Mouse (Mus musculus): ENCODE data around the gene Wdr62. TPM values are rescaled to one million over a fixed set of nuclear protein-coding genes. Genes with fewer than 3 reads are reported as not detected.

Gene Wdr62
- 6.6 and 9.7 TPM in 2 replicates for polyA plus RNA-seq (2016; fragmentation: Nextera tagmentation; extraction: Ambion mirVana)

DNA sequence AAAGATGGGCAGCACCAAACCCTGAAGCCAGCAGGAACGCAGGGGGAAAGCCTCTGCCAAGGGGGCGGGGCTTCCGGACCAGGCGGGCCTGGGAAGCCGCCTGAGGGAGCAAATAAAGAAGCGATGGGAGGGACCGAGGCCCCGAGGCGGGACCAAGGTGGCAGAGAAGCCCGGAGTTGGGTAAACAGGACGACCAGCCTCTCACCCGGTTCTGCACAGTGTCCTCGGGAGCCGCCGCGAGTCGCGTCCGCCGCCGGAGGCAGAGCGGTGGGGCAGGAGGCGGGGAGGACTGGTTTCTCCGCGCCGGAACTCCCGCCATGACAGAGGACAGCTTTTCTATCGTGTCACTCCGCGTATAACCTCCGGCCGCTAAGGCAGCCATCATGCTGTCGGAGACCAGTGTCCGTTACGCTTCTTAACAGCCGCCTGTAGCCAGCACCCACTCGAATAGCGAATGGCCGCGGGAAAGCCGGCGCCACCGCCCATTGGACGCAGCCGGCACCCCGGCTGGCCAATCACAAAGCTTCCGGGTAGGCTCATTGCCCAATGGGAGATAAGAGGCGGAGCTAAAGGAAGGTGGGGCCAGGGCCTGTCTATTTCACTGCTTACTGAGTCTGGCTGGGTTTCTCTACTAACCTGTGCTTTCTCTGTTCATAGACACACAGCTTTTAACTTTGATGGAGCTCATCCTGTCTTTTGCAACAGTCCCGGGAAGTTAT, at the start of gene Wdr62, which contains the start of gene Thap8:
Gene Wdr62 (minus strand): TSS at position 469 of the 719 bp plus-strand sequence.
Gene Thap8 (plus strand): TSS at position 144 of the 719 bp plus-strand sequence.
- WGBS, result under 1% methylated on average over 49 of the region's 49 CpGs
- peaks cover 6% of the 10 kb centered on the region; the same call in 1 of the 2 replicates for H3K4me1 ChIP-seq
- peak within 1 kb of the TSS; percentile 56 for H3K9ac ChIP-seq
- H3K9me3 ChIP-seq, result no peaks in the 10 kb centered on the region
- peak within 1 kb of the TSS; percentile 85 for H3K27ac ChIP-seq
- H3K27me3 ChIP-seq (replicated peaks), result no peaks in the 10 kb centered on the region
- peak within 1 kb of the TSS; percentile 66 for H3K4me3 ChIP-seq
- no peaks in the 10 kb centered on the region; the same call in 1 of the 2 replicates for H3K36me3 ChIP-seq
- peak within 1 kb of the TSS; percentile 92 for H3K4me2 ChIP-seq (replicated peaks)
- ATAC-seq (ENCODE audit: low FRiP score, low read depth), result peak; percentile 96

DNA sequence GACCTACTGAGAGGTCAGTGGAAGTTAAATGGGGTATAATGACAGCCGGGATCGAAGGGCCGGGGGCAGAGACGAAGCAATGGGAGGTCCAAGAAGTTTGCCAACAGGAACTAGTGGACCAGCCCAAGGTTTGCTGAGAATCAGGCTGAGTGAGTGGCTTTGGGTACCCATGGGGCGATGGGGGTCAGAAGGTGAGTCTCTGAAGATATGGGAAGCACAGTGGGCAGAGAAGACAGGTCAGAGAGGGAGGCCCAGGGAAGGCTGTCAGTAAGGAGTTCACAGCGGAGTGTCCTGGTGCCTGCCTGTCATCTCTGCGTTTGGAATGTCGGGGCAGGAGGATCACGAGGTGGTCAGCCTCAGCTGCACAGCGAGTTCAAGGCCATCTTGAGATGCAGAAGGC, 48.2 kb upstream of the Wdr62 start:
- H3K9me3 ChIP-seq, result 0 out of 2 replicates have a peak, but pooled peaks cover 5% of the 10 kb centered on the region
- no peaks in the 10 kb centered on the region for H3K36me3 ChIP-seq
- ATAC-seq (ENCODE audit: low FRiP score, low read depth), result no peak
- H3K4me3 ChIP-seq, result no peak overlapping the region
- 0 out of 2 replicates have a peak, but pooled peaks cover 15% of the 10 kb centered on the region for H3K27me3 ChIP-seq (replicated peaks)
- 27% methylated on average over 10 of the region's 10 CpGs for WGBS
- H3K4me2 ChIP-seq (replicated peaks), result no peak overlapping the region
- no peak overlapping the region for H3K27ac ChIP-seq
- H3K4me1 ChIP-seq, result peaks cover 9% of the 10 kb centered on the region; the same call in 1 of the 2 replicates
- no peak overlapping the region for H3K9ac ChIP-seq

DNA sequence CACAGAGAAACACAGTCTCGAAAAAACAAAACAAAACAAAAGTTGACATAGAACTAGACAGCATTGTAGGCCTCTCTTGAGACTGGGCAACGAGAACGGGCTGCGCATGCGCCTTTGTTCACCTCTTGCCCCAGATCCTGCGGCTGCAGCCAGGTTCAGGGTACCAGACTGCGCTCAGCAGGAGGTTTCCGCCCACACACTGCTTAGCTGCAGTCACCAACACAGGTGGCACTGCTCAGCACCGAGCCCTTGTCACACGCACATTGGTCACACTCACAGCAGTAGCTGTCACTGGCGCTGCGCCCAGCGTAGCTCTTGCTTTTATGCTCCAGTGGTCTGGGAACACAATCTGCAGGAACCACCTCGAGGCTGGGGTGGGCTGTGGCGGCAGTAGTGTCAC, 46.9 kb upstream of the Wdr62 start:
- H3K9ac ChIP-seq, result no peak overlapping the region
- H3K9me3 ChIP-seq, result 0 out of 2 replicates have a peak, but pooled peaks cover 5% of the 10 kb centered on the region
- H3K27me3 ChIP-seq (replicated peaks), result 0 out of 2 replicates have a peak, but pooled peaks cover 15% of the 10 kb centered on the region
- no peak overlapping the region for H3K4me3 ChIP-seq
- no peak overlapping the region for H3K27ac ChIP-seq
- H3K4me1 ChIP-seq, result peaks cover 15% of the 10 kb centered on the region; the same call in 1 of the 2 replicates
- no peaks in the 10 kb centered on the region for H3K36me3 ChIP-seq
- WGBS, result 58% methylated on average over 15 of the region's 15 CpGs
- no peak overlapping the region for H3K4me2 ChIP-seq (replicated peaks)
- no peak for ATAC-seq (ENCODE audit: low FRiP score, low read depth)

DNA sequence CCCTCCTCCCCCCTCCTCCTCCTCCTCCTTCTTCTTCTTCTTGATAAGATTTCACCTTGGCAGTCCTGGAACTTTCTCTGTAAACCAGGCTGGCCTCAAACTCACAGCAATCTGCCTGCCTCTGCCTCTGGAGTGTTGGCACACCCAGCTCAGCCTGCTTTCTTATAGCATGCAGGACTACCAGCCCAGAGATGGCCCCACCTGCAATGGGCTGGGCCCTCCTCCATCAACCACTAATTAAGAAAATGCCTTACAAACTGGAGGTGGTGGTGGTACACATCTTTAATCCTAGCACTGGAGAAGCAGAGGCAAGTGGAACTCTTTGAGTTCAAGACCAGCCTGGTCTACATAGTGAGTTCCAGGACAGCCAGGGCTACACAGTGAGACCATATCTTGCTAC, 46.2 kb upstream of the Wdr62 start:
- H3K4me2 ChIP-seq (replicated peaks), result no peak overlapping the region
- H3K27me3 ChIP-seq (replicated peaks), result 0 out of 2 replicates have a peak, but pooled peaks cover 15% of the 10 kb centered on the region
- H3K9me3 ChIP-seq, result 0 out of 2 replicates have a peak, but pooled peaks cover 5% of the 10 kb centered on the region
- H3K4me1 ChIP-seq, result peaks cover 16% of the 10 kb centered on the region
- no peaks in the 10 kb centered on the region for H3K36me3 ChIP-seq
- no peak overlapping the region for H3K27ac ChIP-seq
- no peak overlapping the region for H3K4me3 ChIP-seq
- no peak for ATAC-seq (ENCODE audit: low FRiP score, low read depth)
- no peak overlapping the region for H3K9ac ChIP-seq

DNA sequence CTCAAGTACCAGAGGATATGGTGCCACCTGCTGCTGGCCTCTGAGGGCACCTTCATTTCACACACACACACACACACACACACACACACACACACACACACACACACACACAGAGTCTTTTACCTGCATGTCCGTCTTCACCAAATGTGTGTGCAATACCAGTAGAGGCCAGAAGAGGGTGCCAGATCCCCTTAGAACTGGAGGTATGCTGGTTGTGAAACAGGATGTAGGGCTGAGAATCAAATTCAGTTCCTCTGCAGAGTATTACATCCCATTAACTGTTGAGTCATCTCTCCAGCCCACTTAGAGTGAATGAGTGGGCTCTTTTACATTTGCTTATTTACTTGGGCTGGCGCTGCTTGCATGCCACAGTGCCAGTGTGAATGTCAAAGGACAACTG, 45.1 kb upstream of the Wdr62 start:
- Histone ChIP-seq H3K27me3 (replicated peaks) (0 out of 2 replicates have a peak, but pooled peaks cover 15% of the 10 kb centered on the region), H3K36me3 (no peaks in the 10 kb centered on the region), H3K9me3 (0 out of 2 replicates have a peak, but pooled peaks cover 5% of the 10 kb centered on the region), H3K4me3 (no peak overlapping the region), H3K27ac (no peak overlapping the region), H3K9ac (no peak overlapping the region), H3K4me2 (replicated peaks) (no peak overlapping the region), H3K4me1 (peaks cover 22% of the 10 kb centered on the region)
- no peak for ATAC-seq (ENCODE audit: low FRiP score, low read depth)
- WGBS, result 42% methylated on average over 2 of the region's 2 CpGs

DNA sequence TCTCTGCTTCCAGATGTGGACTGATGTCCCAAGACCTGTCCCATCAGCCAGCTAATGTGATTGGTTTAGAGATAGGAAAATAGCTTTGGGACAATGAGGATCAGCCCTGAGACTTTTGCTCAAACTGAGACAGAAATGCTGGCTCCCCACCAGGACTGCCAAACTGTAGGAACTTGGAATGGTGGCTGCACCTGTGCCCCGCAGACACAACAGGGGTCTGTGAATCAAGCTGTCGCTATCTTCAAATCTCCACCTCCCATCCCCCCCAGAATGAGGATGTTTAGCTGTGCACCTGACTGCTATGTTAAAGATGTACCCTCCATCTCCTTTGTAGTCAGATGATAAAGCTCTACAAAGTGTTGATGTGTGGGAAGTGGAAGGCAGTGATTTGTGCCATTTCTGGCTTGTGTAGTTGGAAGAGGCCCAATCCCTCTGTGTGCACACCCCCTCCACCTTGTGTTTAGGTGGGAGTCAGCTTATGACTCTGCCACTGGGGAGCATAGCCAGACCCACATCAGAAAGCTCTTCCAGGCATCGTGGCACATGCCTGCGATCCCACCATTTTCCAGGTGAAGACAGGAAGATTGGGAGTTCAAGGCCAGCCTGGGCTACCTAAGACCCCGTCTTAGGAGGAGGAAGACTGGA, 44.2 kb upstream of the Wdr62 start:
- Histone ChIP-seq H3K36me3 (0 out of 2 replicates have a peak, but pooled peaks cover under 1% of the 10 kb centered on the region), H3K4me3 (no peak overlapping the region), H3K4me2 (replicated peaks) (no peak overlapping the region), H3K9ac (no peak overlapping the region), H3K4me1 (peaks cover 22% of the 10 kb centered on the region), H3K27me3 (replicated peaks) (0 out of 2 replicates have a peak, but pooled peaks cover 15% of the 10 kb centered on the region), H3K27ac (no peak overlapping the region), H3K9me3 (0 out of 2 replicates have a peak, but pooled peaks cover 5% of the 10 kb centered on the region)
- whole genome bisulfite sequencing, result 83% methylated on average over 5 of the region's 5 CpGs
- no peak for ATAC-seq (ENCODE audit: low FRiP score, low read depth)

DNA sequence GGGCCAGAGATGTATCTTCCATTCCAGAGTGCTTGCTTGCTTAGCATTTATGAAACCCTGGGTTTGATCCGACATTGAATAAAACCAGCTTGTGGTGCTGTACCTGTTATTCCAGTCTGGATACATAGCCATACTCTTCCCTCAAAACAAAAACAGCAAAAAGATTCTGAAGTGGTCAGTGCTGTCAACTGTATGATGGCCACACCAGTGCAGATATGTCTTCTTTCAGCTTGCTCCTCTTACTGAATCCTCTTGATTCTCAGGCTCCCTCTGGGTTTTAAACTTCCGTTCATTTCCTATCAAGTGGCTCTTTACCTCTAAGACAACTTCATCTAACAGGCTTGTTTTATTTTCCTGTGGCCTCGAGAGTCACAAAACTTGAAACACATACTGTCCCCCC, 43.6 kb upstream of the Wdr62 start, which contains the start of gene Sdhaf1:
Gene Sdhaf1 (minus strand): TSS at position 101 of the 400 bp plus-strand sequence.
- Histone ChIP-seq H3K9ac (0 out of 2 replicates have a peak within 1 kb of the TSS, but pooled peaks have one; percentile 86), H3K36me3 (0 out of 2 replicates have a peak, but pooled peaks cover 4% of the 10 kb centered on the region), H3K4me3 (peak within 1 kb of the TSS; percentile 83), H3K27me3 (replicated peaks) (0 out of 2 replicates have a peak, but pooled peaks cover 12% of the 10 kb centered on the region), H3K9me3 (0 out of 2 replicates have a peak, but pooled peaks cover 5% of the 10 kb centered on the region), H3K4me2 (replicated peaks) (peak within 1 kb of the TSS; percentile 83), H3K4me1 (peaks cover 22% of the 10 kb centered on the region), H3K27ac (no peak within 1 kb of the TSS)
- ATAC-seq (ENCODE audit: low FRiP score, low read depth), result no peak
- WGBS, result 81% methylated on average over 3 of the region's 3 CpGs

DNA sequence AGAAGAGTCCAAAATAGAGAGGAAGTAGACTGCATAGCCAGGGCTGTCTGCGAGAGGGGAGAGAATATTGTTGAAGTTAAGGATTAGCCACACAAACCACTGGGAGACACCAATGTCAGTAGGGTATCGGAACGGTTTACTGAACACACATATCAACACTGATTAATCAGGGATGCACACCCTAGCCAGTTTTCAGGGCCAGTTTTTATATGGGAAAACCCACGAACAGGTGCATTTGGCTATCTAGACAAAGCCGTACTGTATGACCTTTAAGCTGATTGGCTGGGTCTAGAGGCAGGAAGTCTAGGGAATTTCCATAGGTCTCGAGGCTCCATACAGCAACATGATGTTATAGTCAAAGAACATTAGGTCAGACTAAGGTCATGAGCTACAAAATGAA, 42.6 kb upstream of the Wdr62 start:
- 48% methylated on average over 6 of the region's 6 CpGs for WGBS
- Histone ChIP-seq H3K27ac (no peak overlapping the region), H3K9ac (0 out of 2 replicates have a peak overlapping the region, but pooled peaks have one; percentile 86), H3K4me2 (replicated peaks) (peak overlapping the region; percentile 83), H3K4me1 (peaks cover 22% of the 10 kb centered on the region), H3K9me3 (0 out of 2 replicates have a peak, but pooled peaks cover 5% of the 10 kb centered on the region), H3K36me3 (0 out of 2 replicates have a peak, but pooled peaks cover 4% of the 10 kb centered on the region), H3K4me3 (peak overlapping the region; percentile 83), H3K27me3 (replicated peaks) (0 out of 2 replicates have a peak, but pooled peaks cover 5% of the 10 kb centered on the region)
- peak; percentile 15 for ATAC-seq (ENCODE audit: low FRiP score, low read depth)

DNA sequence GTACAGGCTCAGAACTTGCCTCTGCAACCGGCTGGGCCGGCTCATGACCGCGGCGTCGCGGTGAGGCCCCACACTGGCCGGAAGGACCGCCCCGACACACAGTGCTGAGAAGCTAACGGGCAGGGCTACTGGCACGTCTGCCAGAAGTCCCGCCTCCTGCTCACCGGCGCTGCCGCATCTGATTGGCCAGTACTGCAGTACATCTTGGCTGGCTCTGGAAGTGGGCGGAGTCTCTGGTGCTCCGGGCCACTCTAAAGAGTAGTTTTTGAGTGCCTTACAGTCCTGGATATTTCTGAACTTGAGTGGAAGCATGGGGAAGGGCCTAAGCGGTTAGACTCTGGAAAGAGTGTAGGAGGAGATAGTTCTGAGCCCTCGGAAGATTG, 42.1 kb upstream of the Wdr62 start:
- peak overlapping the region; percentile 83 for H3K4me3 ChIP-seq
- 0 out of 2 replicates have a peak, but pooled peaks cover 4% of the 10 kb centered on the region for H3K36me3 ChIP-seq

DNA sequence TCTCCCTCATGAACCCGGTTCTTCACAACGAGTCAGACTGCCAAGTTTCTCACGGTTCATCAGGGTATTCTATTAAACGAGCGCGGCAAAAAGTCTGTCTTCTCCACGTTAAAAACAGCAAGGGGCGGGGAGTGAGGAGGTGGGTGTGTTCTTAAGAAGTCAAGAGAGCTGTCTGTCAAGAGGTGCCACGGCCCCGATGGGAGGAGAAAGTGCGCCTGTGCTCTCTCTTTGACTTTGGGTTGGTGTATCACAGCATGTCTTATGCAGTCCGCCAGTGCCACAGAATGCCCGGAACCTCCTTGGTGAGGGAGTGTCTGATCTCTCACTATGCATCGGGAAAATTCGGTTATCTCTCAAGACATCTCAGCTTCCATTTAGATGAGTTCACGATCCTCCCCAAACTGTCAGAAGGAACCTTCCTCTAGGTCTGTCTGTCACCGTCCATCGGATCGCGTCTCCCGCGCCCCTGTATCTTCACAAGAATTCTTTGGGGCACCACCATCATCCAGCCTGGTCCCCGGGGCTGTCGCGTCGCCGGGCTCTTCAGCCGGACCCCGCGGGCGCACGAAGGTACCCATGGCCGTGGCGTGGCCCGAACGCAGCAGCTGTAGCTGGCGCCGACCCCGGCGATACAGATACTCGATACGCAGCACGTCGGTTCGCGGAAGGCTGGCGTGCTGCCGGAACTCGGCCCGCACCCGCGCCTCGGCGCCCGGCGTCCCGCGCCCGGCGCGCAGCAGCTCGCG, 41.5 kb upstream of the Wdr62 start, which contains the start of gene E130208F15Rik:
Gene E130208F15Rik (plus strand): TSS at position 202 of the 746 bp plus-strand sequence.
- under 1% methylated on average over 63 of the region's 63 CpGs for WGBS
- Histone ChIP-seq H3K9ac (peak within 1 kb of the TSS; percentile 86), H3K4me3 (peak within 1 kb of the TSS; percentile 83), H3K4me1 (peaks cover 18% of the 10 kb centered on the region), H3K27me3 (replicated peaks) (no peaks in the 10 kb centered on the region), H3K36me3 (0 out of 2 replicates have a peak, but pooled peaks cover 4% of the 10 kb centered on the region), H3K27ac (peak within 1 kb of the TSS; percentile 82), H3K9me3 (0 out of 2 replicates have a peak, but pooled peaks cover 5% of the 10 kb centered on the region), H3K4me2 (replicated peaks) (peak within 1 kb of the TSS; percentile 83)
- ATAC-seq (ENCODE audit: low FRiP score, low read depth), result peak; percentile 71

More for the DNA sequence above, 42.1 kb upstream of the Wdr62 start:
- H3K27me3 ChIP-seq (replicated peaks), result 0 out of 2 replicates have a peak, but pooled peaks cover 2% of the 10 kb centered on the region
- WGBS, result under 1% methylated on average over 20 of the region's 20 CpGs
- H3K9ac ChIP-seq, result peak overlapping the region; percentile 86
- 0 out of 2 replicates have a peak, but pooled peaks cover 5% of the 10 kb centered on the region for H3K9me3 ChIP-seq
- peaks cover 21% of the 10 kb centered on the region for H3K4me1 ChIP-seq
- peak overlapping the region; percentile 83 for H3K4me2 ChIP-seq (replicated peaks)
- peak overlapping the region; percentile 82 for H3K27ac ChIP-seq
- peak; percentile 99 for ATAC-seq (ENCODE audit: low FRiP score, low read depth)

DNA sequence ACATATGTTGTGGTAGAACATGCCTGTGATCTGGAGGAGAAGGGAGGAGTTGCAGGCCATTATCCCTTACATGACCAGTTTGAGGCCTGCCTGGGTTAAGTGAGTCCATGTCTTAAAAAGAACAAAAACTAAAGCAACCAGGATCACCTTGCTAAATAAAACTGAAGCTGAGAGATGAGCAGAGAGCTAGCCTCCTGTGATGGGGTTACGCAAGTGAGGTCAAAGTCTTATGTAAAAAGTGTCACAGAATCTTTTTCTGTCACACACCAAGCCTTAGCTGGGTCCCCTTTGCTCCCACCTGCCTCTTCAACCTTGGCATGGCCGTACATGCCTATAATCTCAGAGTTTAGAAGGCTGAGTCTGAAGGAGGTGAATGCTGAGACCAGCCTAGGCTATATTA, 40.7 kb upstream of the Wdr62 start:
- peak overlapping the region; percentile 83 for H3K4me2 ChIP-seq (replicated peaks)
- 0 out of 2 replicates have a peak, but pooled peaks cover 5% of the 10 kb centered on the region for H3K9me3 ChIP-seq
- peak overlapping the region; percentile 83 for H3K4me3 ChIP-seq
- no peak for ATAC-seq (ENCODE audit: low FRiP score, low read depth)
- 91% methylated on average over 2 of the region's 2 CpGs for WGBS
- H3K4me1 ChIP-seq, result peaks cover 18% of the 10 kb centered on the region
- H3K9ac ChIP-seq, result peak overlapping the region; percentile 86; the same call in 1 of the 2 replicates
- H3K36me3 ChIP-seq, result 0 out of 2 replicates have a peak, but pooled peaks cover 4% of the 10 kb centered on the region
- no peak overlapping the region for H3K27ac ChIP-seq
- H3K27me3 ChIP-seq (replicated peaks), result no peaks in the 10 kb centered on the region

Measured in neural tube, embryonic 12.5 days (tissue).